10 mouse cellular contexts compared by ENCODE assay signal in the genomic region with DNA sequence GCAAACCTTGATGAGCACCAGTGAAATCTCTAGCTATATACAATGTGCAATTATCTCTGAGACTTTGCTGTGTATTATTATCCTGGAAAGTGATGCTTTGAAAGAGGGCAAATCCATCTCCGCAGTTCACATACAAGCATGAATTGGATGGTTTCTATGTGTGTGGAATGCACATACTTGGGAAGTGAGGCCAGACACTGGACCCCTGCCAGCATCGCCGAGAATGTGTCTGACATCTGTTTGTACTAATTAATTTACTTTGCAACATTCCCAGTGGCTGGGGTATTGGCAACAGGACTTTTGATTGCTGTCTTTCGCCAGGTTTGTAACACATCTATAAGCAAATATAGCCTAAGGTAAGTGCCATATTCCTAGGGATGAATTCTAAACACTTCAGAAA.
DNase-seq lines count a peak whose midpoint lies in the region; ATAC-seq and TF ChIP-seq lines count a peak whose summit lies in the region.
"Had no signal": no experiment of that assay in that cellular context is flagged by ENCODE, and none has a peak within 500 bp of the region (broad histone marks: within the 10 kb centered on the region; RNA-seq: fewer than 3 reads in every experiment).

No protein-coding gene starts in this region.

- no peaks in the 10 kb centered on the region for H3K36me3 ChIP-seq in heart, embryonic 12.5 days
- no peaks in the 10 kb centered on the region for H3K36me3 ChIP-seq in neural tube, embryonic 14.5 days (ENCODE audit: control insufficient read depth, insufficient read depth, low read length)
- H3K36me3 ChIP-seq in hindbrain, embryonic 13.5 days = no peaks in the 10 kb centered on the region
- H3K36me3 ChIP-seq in stomach, postnatal 0 days (ENCODE audit: control insufficient read depth, insufficient read depth, low read length) = no peaks in the 10 kb centered on the region
- H3K36me3 ChIP-seq in thymus, adult 2 months (ENCODE audit: control insufficient read depth, insufficient read depth, low read length) = no peaks in the 10 kb centered on the region
- H3K36me3 ChIP-seq: neural tube, embryonic 13.5 days had no signal

- peaks cover 3% of the 10 kb centered on the region; the same call in 1 of the 2 replicates for H3K4me1 ChIP-seq in heart, embryonic 12.5 days (replicated peaks)
- H3K4me1 ChIP-seq in neural tube, embryonic 14.5 days (ENCODE audit: control insufficient read depth, insufficient read depth, low read length) = no peaks in the 10 kb centered on the region; the same call in 1 of the 2 replicates
- peaks cover 14% of the 10 kb centered on the region for H3K4me1 ChIP-seq in hindbrain, embryonic 13.5 days (replicated peaks)
- H3K4me1 ChIP-seq in stomach, postnatal 0 days (replicated peaks; ENCODE audit: control insufficient read depth, insufficient read depth) = no peaks in the 10 kb centered on the region
- H3K4me1 ChIP-seq in thymus, adult 2 months (replicated peaks; ENCODE audit: control insufficient read depth, insufficient read depth, low read length) = no peaks in the 10 kb centered on the region

- H3K27me3 ChIP-seq in heart, embryonic 12.5 days (replicated peaks) = no peaks in the 10 kb centered on the region
- H3K27me3 ChIP-seq in neural tube, embryonic 14.5 days (ENCODE audit: control insufficient read depth, insufficient read depth, low read length) = no peaks in the 10 kb centered on the region
- no peaks in the 10 kb centered on the region for H3K27me3 ChIP-seq in hindbrain, embryonic 13.5 days
- H3K27me3 ChIP-seq in stomach, postnatal 0 days (ENCODE audit: control insufficient read depth, insufficient read depth, low read length) = no peaks in the 10 kb centered on the region
- no peaks in the 10 kb centered on the region for H3K27me3 ChIP-seq in thymus, adult 2 months (ENCODE audit: control insufficient read depth, insufficient read depth, low read length)
- H3K27me3 ChIP-seq: neural tube, embryonic 13.5 days had no signal

- no peak for TF ChIP-seq POLR2A in thymus, adult 2 months (IDR thresholded peaks at IDR 0.05; ENCODE audit: control insufficient read depth, extremely low read depth, insufficient read depth, low read length, poor library complexity)

- H3K9me3 ChIP-seq in heart, embryonic 12.5 days (replicated peaks) = no peaks in the 10 kb centered on the region
- H3K9me3 ChIP-seq in neural tube, embryonic 14.5 days (ENCODE audit: control insufficient read depth, low read length) = no peaks in the 10 kb centered on the region
- no peaks in the 10 kb centered on the region for H3K9me3 ChIP-seq in hindbrain, embryonic 13.5 days
- no peaks in the 10 kb centered on the region for H3K9me3 ChIP-seq in stomach, postnatal 0 days (ENCODE audit: control insufficient read depth, low read length)
- H3K9me3 ChIP-seq: neural tube, embryonic 13.5 days had no signal

- no peak for ATAC-seq in heart, embryonic 12.5 days (ENCODE audit: insufficient number of reproducible peaks, low FRiP score)
- peak; percentile 73 for ATAC-seq in neural tube, embryonic 14.5 days (ENCODE audit: low read depth)
- peak; percentile 45; the same call in 1 of the 2 replicates for ATAC-seq in hindbrain, embryonic 13.5 days (ENCODE audit: low FRiP score)
- no peak for ATAC-seq in stomach, postnatal 0 days (ENCODE audit: low FRiP score, low TSS enrichment)
- ATAC-seq: intestine, embryonic 16.5 days had no signal

- no peak overlapping the region for H3K9ac ChIP-seq in heart, embryonic 12.5 days
- H3K9ac ChIP-seq in neural tube, embryonic 14.5 days (replicated peaks; ENCODE audit: low read depth, low read length) = no peak overlapping the region
- H3K9ac ChIP-seq in hindbrain, embryonic 13.5 days = no peak overlapping the region
- H3K9ac ChIP-seq in stomach, postnatal 0 days (ENCODE audit: low read length) = no peak overlapping the region
- H3K9ac ChIP-seq: liver, embryonic 14.5 days; neural tube, embryonic 13.5 days had no signal

- TF ChIP-seq CTCF in stomach, postnatal 0 days (IDR thresholded peaks at IDR 0.05; ENCODE audit: low read depth) = no peak
- no peak for TF ChIP-seq CTCF in thymus, adult 2 months (IDR thresholded peaks at IDR 0.05; ENCODE audit: borderline replicate concordance, control insufficient read depth, extremely low read depth, insufficient read depth, low read length, poor library complexity)

- WGBS in heart, embryonic 12.5 days = 47% methylated on average over 4 of the region's 4 CpGs
- 30% methylated on average over 4 of the region's 4 CpGs for WGBS in neural tube, embryonic 14.5 days
- 32% methylated on average over 4 of the region's 4 CpGs for WGBS in hindbrain, embryonic 13.5 days
- 29% methylated on average over 4 of the region's 4 CpGs for WGBS in stomach, postnatal 0 days
- 88% methylated on average over 4 of the region's 4 CpGs for WGBS in thymus, adult 2 months

- no peak overlapping the region for H3K4me2 ChIP-seq in heart, embryonic 12.5 days
- no peak overlapping the region for H3K4me2 ChIP-seq in neural tube, embryonic 14.5 days (ENCODE audit: low read depth, low read length)
- H3K4me2 ChIP-seq in hindbrain, embryonic 13.5 days = no peak overlapping the region
- H3K4me2 ChIP-seq in stomach, postnatal 0 days (replicated peaks; ENCODE audit: low read depth) = no peak overlapping the region
- H3K4me2 ChIP-seq: neural tube, embryonic 13.5 days had no signal

- H3K4me3 ChIP-seq in heart, embryonic 12.5 days = no peak overlapping the region
- no peak overlapping the region for H3K4me3 ChIP-seq in neural tube, embryonic 14.5 days (ENCODE audit: low read depth, low read length)
- H3K4me3 ChIP-seq in hindbrain, embryonic 13.5 days = no peak overlapping the region
- no peak overlapping the region for H3K4me3 ChIP-seq in stomach, postnatal 0 days (ENCODE audit: low read depth, low read length)
- no peak overlapping the region for H3K4me3 ChIP-seq in thymus, adult 2 months (ENCODE audit: control insufficient read depth, insufficient read depth, low read length)
- H3K4me3 ChIP-seq: neural tube, embryonic 13.5 days had no signal

- H3K27ac ChIP-seq in heart, embryonic 12.5 days (ENCODE audit: poor library complexity, severe bottlenecking) = no peak overlapping the region
- no peak overlapping the region for H3K27ac ChIP-seq in neural tube, embryonic 14.5 days (ENCODE audit: low read depth, low read length)
- H3K27ac ChIP-seq in hindbrain, embryonic 13.5 days = no peak overlapping the region
- no peak overlapping the region for H3K27ac ChIP-seq in stomach, postnatal 0 days (replicated peaks)
- no peak overlapping the region for H3K27ac ChIP-seq in thymus, adult 2 months (ENCODE audit: control insufficient read depth, insufficient read depth, low read length)
- H3K27ac ChIP-seq: liver, embryonic 14.5 days; neural tube, embryonic 13.5 days had no signal

- peak; percentile 69 for DNase-seq in heart, adult 11 months
- DNase-seq in neural tube, embryonic 10.5 days (ENCODE audit: extremely low spot score, low spot score) = no peak
- peak; percentile 18 for DNase-seq in stomach, postnatal 0 days (ENCODE audit: low spot score)
- DNase-seq in thymus, adult 2 months = no peak

- TF ChIP-seq EP300 in stomach, postnatal 0 days (optimal IDR thresholded peaks at IDR 0.05) = no peak

Comparison
In these comparisons a context has a peak if more than half of its experiments do, and no peak if none do; other contexts are left out.
1. DNase-seq: peak in heart, adult 11 months (single experiment) and stomach, postnatal 0 days (single experiment); none in neural tube, embryonic 10.5 days (single experiment) and thymus, adult 2 months (single experiment).
2. ATAC-seq: peak in neural tube, embryonic 14.5 days (single experiment) and hindbrain, embryonic 13.5 days (single experiment); none in heart, embryonic 12.5 days (single experiment) and stomach, postnatal 0 days (single experiment).